Mouse (Mus musculus): ENCODE results near the gene Galm. TPM values are rescaled to one million over a fixed set of nuclear protein-coding genes. Genes with fewer than 3 reads are reported as not detected.

Gene Galm
- total and polyA plus RNA-seq, 3 experiments, result 0.15 TPM; not detected in 2

GRCm38 (mm10) chr17:80143478-80144232 is 16.4 kb downstream of the Galm start:
- Histone ChIP-seq H3K4me3 (ENCODE audit: control insufficient read depth in 1 of 2, insufficient read depth in 1 of 2, low read depth in 2 of 2, low read length in 2 of 2) (no peak overlapping the region), H3K79me2 (ENCODE audit: control insufficient read depth, insufficient read depth, low read length, poor library complexity) (no peaks in the 10 kb centered on the region), H3K9ac (ENCODE audit: control insufficient read depth, low read depth, low read length, poor library complexity, severe bottlenecking) (no peak overlapping the region), H3K27me3 (ENCODE audit: control insufficient read depth in 1 of 2, insufficient read depth in 2 of 2, low read length in 2 of 2) (no peaks in the 10 kb centered on the region), H3K9me3 (replicated peaks; ENCODE audit: insufficient read depth, low read length) (no peaks in the 10 kb centered on the region), H3K4me1 (ENCODE audit: control insufficient read depth in 1 of 2, insufficient read depth in 2 of 2, low read length in 2 of 2) (peaks cover 0 to 15% of the 10 kb centered on the region in 2 experiments; a peak in 3 of 4 replicates), H3K36me3 (ENCODE audit: control insufficient read depth in 1 of 2, insufficient read depth in 2 of 2, low read length in 2 of 2) (peaks cover 0 to 4% of the 10 kb centered on the region in 2 experiments; a peak in 1 of 4 replicates), H3K27ac (ENCODE audit: control insufficient read depth, low read depth, low read length) (no peak overlapping the region)
- TF ChIP-seq ZKSCAN1 (IDR thresholded peaks at IDR 0.05; ENCODE audit: low read depth, low read length) (no peak), KAT2A (conservative IDR thresholded peaks at IDR 0.05; ENCODE audit: low read depth, low read length) (no peak), NRF1 (IDR thresholded peaks at IDR 0.05; ENCODE audit: insufficient read depth, low read depth, low read length, poor library complexity, severe bottlenecking) (no peak), E2F4 (IDR thresholded peaks at IDR 0.05; ENCODE audit: borderline replicate concordance, low read depth, low read length) (no peak), HCFC1 (IDR thresholded peaks at IDR 0.05; ENCODE audit: low read depth, low read length) (no peak), MEF2A (IDR thresholded peaks at IDR 0.05; ENCODE audit: extremely low read depth, insufficient replicate concordance, low read depth, low read length, poor library complexity, severe bottlenecking) (no peak), EP300 (IDR thresholded peaks at IDR 0.05; ENCODE audit: low read depth in 1 of 2, low read length in 2 of 2) (no peak), TBP (IDR thresholded peaks at IDR 0.05; ENCODE audit: low read depth, low read length) (no peak), TCF12 (IDR thresholded peaks at IDR 0.05; ENCODE audit: low read depth, low read length) (no peak), GATA1 (IDR thresholded peaks at IDR 0.05; ENCODE audit: low read depth, low read length) (no peak), POLR2A (IDR thresholded peaks at IDR 0.05; ENCODE audit: control insufficient read depth in 1 of 2, insufficient read depth in 1 of 2, low read depth in 1 of 2, low read length in 2 of 2, poor library complexity in 1 of 2) (no peak), POLR2AphosphoS2 (IDR thresholded peaks at IDR 0.05; ENCODE audit: low read length) (no peak), ZMIZ1 (IDR thresholded peaks at IDR 0.05; ENCODE audit: low read depth, low read length) (no peak), JUND (IDR thresholded peaks at IDR 0.05; ENCODE audit: low read depth, low read length) (no peak), CHD2 (IDR thresholded peaks at IDR 0.05; ENCODE audit: low read length) (no peak), ZC3H11A (IDR thresholded peaks at IDR 0.05; ENCODE audit: low read depth, low read length) (no peak), MAX (IDR thresholded peaks at IDR 0.05; ENCODE audit: low read length) (no peak), UBTF (IDR thresholded peaks at IDR 0.05; ENCODE audit: borderline replicate concordance, insufficient read depth, low read depth, low read length) (no peak), MAFK (IDR thresholded peaks at IDR 0.05; ENCODE audit: borderline replicate concordance, low read depth, low read length) (no peak), ZNF384 (IDR thresholded peaks at IDR 0.05; ENCODE audit: low read depth, low read length) (no peak)
- no peak for DNase-seq (ENCODE audit: low read depth, low spot score)

Measured in MEL (cell line).